Mouse (Mus musculus) frontal cortex, postnatal 10 days (tissue): ENCODE measurements around the gene Ces4a.
"Not testable (repeated sequence)": the region's sequence is repeated elsewhere in the genome, so short reads cannot be mapped to it uniquely, and the experiment has no call there.

ENCODE experiments used
- DNase-seq, 2 experiments: peaks; one replicate each; pipeline ENCODE4 v3.0.0; 2022; ENCODE audit warnings: low spot score in 2 of 2, mixed read lengths in 1 of 2

Gene Ces4a

DNA sequence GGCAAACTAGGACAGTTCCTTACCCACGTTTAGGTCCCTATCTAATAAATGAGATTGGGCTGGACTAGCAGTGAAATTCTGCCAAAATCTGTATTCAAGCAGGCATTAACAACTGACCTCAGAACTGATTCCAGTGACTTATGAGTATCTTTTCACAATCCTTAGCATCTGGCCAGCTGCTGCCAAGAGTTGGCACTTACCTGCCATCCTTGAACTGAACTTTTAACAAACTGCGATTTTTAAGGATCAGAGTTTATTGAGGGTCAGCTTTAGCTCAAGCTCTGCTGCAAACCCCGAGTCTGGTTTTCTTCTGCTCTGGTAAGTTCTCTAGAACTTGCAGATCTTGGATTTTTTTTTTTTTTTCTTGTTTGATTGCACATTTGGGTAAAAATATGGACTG is 38.0 kb downstream of the Ces4a start:
- no peak for DNase-seq

DNA sequence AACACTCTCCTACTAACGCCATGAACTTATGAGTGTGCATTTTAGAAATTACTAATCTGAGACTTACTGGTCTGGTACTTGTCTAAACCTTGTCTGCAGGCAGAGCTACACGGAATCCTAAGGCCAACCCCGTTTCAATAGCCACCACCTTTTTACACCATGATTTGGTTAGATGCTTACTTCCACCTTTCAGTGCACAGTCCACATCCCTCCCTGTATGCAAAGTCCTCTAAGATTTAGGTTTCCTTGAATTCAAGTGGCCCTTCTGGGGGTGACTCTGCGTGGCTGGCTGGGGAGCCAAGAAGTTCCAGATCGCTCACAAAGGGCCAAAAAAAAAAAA is 38.4 kb downstream of the Ces4a start:
- DNase-seq: no peak

DNA sequence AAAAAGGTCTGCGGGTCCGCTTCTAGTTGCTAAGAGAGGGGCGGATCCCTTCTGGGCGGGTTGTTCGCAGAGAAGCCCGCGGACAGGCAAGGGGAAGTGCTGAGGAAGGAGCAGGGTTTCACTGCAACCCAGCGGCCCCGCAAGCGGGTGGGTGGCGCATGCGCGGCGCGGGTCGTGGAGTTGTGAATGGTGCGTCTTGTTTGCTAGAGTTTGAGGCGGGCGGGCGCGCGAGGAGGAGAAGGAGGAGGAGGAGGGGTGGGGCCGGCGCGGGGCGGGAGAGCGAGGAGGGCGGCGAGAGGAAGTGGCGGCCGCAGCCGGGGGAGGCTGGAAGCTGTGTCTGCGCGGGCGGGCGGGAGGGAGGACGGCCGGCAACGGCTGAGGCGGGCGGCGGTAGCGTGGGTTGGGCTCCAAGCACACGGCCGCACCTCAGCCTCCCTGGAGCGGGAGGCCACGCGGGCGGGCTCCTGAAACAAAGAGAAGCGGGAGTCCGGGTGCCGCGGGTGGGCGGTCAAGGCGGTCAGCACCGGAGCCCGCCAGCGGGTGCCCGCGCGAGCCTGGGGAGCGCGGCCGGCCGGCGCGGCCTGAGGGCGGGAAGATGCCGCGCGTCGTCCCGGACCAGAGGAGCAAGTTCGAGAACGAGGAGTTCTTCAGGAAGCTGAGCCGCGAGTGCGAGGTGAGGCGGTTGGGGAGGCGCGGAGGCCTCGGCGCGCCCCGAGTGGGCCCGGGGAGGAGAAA is 38.9 kb downstream of the Ces4a start, which contains the start of gene Cbfb:
TSS of gene Cbfb (plus strand) at position 294 of the 735 bp plus-strand sequence.
- peak; percentile 92 to 93 for DNase-seq

DNA sequence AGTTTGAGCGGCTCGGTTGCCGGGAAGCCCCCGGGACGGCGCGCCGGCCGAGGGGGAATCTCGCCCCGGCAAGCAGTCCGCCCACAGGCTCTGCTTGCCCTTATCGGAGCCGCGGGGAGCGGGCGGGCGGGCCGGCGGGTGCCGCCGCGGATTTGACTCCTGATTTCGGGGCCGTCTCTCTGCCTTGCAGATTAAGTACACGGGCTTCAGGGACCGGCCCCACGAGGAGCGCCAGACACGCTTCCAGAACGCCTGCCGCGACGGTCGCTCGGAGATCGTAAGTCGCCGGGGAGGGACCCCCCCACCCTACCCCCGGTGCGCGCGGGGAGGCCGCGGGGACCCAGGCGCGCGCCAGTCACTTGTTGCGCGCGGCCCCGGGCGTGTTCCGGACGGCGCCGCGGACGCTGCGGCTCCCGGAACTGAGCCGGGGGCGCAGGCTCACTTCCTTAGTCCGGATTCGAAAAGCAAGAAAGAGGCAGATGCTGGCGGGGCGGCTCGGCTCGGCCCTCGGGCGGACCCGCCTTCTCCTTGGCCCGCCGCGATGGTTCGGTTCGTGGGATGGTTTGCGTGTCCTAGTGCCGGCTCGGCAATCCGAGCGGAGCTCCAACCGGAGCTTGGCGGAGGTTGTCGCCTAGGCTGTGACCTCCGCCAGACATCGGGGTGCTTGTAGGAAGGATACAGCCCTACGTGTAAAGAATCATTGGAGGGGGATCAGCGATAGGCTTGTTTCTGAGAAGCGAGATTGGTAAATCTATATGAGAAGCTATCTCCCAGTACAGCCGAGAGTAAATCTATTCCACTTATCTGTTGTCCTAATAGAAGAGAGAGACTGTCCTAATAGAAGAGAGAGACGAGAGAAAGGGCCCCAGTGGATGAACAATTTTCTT is 39.8 kb downstream of the Ces4a start:
- peak; percentile 28 to 52 for DNase-seq

DNA sequence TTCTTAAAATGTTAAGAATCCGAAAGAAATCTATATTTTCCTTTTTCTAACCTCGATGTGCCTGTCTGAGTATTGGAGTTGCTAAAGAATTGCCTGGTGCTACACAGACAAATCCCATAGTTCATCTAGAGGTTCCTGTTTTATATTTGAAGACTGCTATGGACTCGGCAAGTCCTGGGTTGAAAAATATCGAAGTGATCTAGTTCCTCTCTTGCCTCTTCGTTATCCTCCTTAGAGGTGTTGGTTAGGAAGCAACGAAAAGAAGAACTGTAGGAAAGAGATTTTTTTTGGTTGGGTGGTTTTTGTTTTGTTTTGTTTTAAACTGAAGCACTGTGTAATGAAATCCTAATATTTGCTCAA is 40.4 kb downstream of the Ces4a start:
- DNase-seq: no peak

DNA sequence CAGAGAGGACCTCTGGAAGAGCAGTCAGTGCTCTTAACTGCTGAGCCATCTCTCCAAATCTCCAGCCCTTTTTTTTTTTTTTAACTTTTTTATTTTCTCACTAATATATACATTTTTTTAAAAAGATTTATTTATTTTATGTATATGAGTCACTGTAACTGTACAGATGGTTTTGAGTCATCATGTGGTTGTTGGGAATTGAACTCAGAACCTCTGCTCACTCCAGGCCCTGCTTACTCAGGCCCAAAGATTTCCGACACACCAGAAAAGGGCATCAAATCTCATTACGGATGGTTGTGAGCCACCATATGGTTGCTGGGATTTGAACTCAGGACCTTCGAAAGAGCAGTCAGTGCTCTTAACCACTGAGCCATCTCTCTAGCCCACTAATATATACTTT is 43.7 kb downstream of the Ces4a start:
- DNase-seq: not testable (repeated sequence)

DNA sequence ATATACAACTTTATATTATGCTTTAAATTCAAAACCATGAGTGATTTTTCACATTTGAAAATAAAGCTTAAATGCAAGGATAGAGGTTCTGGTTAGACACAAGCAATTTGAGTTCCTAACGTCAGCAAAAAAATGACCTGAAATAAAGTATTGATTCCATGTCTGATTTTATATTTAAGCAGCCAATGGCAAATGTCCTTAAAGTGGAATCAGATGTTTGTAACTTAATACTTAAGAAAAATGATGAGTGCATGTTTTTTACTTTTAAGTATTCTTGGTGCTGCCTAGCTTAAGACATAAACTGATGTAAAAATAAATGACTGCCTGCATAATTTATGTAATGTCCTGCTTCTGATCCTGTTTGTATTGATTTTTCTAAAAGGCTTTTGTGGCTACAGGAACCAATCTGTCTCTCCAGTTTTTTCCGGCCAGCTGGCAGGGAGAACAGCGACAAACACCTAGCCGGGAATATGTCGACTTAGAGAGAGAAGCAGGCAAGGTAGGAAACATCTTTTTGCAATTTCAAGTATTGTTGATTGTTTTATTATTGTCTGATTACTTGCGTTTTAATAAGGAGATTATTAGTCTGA is 46.7 kb downstream of the Ces4a start:
- DNase-seq: no peak

DNA sequence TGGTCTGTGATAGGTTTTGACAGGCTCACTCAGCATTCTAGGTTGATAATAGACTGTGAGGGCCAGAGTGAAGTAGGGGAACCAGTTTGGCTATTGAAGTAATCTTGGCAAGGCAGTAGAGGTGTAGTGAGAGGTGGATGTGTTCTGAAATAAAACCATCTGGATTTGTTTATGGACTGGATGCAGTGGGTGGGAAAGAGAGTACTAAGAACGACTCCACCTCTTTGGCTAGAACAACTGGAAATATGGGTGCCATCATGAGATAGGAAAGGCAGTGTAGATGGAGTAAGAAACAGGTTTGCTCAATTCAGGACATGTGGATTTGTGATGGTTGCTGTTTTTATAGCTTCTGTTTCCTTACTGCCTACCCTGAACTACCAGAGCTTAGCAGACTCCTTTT is 50.6 kb downstream of the Ces4a start:
- no peak for DNase-seq

DNA sequence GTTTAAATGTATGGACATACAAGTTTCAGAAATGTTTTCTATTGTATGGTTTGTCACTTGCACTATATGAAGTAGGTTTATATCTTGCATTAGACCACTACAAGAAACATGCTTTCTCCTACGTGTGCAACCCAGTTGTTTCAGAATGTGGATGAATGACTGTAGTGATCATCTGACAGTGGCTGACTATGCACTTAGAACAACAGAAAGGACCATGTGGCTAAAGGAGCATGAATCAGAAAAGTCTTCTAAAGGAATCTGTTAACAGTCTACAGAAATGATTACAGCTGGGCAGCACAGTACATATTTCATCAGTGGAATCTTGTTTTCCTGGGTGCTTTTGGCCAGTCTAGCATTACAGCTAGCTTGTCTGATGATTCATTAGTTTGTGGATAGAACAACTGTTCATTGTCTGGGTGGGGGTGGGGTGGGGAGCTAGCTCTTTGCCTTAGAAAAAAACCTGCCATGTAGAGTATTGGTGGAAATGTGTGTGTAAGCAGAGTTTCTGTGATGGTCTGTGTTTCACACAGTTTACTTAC is 54.9 kb downstream of the Ces4a start:
- no peak for DNase-seq

DNA sequence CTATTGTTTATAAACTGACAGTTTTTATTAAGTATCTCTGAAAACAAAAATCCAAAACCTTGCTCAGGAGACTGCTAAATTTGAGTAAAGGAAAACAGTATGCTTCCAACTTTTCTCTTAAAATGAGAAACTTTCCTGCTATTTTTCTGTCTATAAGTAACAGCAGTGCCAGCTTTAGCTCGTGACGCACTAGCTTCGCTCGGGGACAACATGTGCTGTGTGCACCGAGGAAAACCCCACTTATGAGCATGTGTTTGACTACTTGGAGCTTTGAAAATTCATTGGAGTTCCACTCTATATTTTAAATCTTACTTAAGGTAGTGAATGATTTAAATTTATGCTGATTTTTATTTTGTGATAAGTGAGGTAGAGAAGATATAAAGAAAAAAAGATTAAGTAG is 60.6 kb downstream of the Ces4a start:
- no peak for DNase-seq
